Mouse (Mus musculus) liver, adult 2 months (tissue): Measurements from ENCODE around the gene Hsp90ab1.

Source experiments
- CTCF ChIP-seq: fragments of 200-500 bp; IDR thresholded peaks from 2 replicates; pipeline ENCODE4 v1.5.1; 2011; ENCODE audit warnings: low read depth, low read length, control low read depth
- POLR2A ChIP-seq: fragments of 200-500 bp; IDR thresholded peaks from 2 replicates; pipeline ENCODE4 v1.6.1; 2011; ENCODE audit warnings: low read length, control low read depth; ENCODE audit not compliant: insufficient read depth; ENCODE audit errors: extremely low read depth

DNA sequence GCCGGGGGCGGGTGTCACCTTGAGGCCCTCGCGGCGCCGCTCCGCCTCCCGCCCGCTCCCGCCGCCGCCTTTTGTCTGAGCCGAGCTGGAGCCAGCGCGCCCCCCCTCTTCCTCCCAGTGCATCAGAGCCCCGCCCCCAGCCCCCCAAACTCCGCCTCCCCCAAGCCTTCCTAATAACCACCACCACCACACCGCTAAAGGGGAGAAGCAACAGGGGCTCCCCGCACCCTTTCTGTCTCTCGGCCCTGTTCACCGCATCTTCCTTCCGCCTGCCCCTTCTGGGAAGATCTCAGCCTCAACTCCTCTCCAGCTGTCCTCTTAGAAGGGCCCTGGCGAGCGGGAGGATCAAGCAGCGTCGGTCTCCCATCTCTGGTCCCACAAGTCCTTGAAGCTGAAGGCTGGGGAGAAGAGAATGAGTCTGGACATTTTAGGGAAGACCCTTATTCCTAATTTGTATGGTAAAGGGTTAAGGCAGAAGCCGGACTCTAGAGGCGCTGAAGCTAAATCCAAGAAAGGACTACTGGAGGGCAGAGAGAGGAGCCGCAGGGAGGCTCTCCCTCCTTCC, 23.4 kb downstream of the Hsp90ab1 start, which contains the start of gene Tmem151b:
- TF ChIP-seq CTCF = no peak
- TF ChIP-seq POLR2A = no peak
